Mouse (Mus musculus) stomach, postnatal 0 days (tissue): ENCODE measurements around the gene Ttc39d.

Source experiments
- CTCF ChIP-seq: IDR thresholded peaks from 2 replicates; pipeline ENCODE4 v1.5.1; 2016; ENCODE audit warnings: antibody characterized with exemption, low read depth, mild to moderate bottlenecking, moderate library complexity
- EP300 ChIP-seq: optimal IDR thresholded peaks from 2 replicates; pipeline ENCODE3; 2016; ENCODE audit warnings: antibody characterized with exemption

GRCm38 (mm10) chr17:80173708-80174107, 33.6 kb upstream of the Ttc39d start:
- TF ChIP-seq CTCF (no peak), EP300 (no peak)
